Mouse (Mus musculus) ES-E14 (cell line): ENCODE results near the gene Dynlt1b. TPM values are rescaled to one million over a fixed set of nuclear protein-coding genes. Genes with fewer than 3 reads are reported as not detected.
A peak's percentile ranks its signal among the peaks of the same experiment; 100 is the strongest.
"Not testable (repeated sequence)": the region's sequence is repeated elsewhere in the genome, so short reads cannot be mapped to it uniquely, and the experiment has no call there.

Experiments used
- DNase-seq: peaks from one replicate; pipeline ENCODE4 v3.0.0-alpha.2; 2013; ENCODE audit warnings: low read depth, low spot score
- H3K27ac ChIP-seq: 2 replicates; pipeline ENCODE4 v1.5.1; 2012; ENCODE audit warnings: low read depth, mild to moderate bottlenecking, low read length, moderate library complexity, mixed read lengths; ENCODE audit not compliant: poor library complexity, insufficient read depth, severe bottlenecking
- H3K36me3 ChIP-seq: 2 replicates; pipeline ENCODE4 v1.6.1; 2012; ENCODE audit warnings: mild to moderate bottlenecking, low read length, moderate library complexity, mixed read lengths; ENCODE audit not compliant: control insufficient read depth, poor library complexity, insufficient read depth, severe bottlenecking
- H3K4me1 ChIP-seq, 2 experiments: fragments of 150-350 bp in 1 of 2; sonication (generic) in 1 of 2; 2 replicates each; pipeline ENCODE4 v1.6.1; 2012; ENCODE audit warnings: low read length in 2 of 2, mild to moderate bottlenecking in 1 of 2, mixed read lengths in 1 of 2; ENCODE audit not compliant: control insufficient read depth in 2 of 2, insufficient read depth in 2 of 2, poor library complexity in 1 of 2
- H3K4me3 ChIP-seq, 2 experiments: fragments of 150-350 bp in 1 of 2; sonication (generic) in 1 of 2; 2 replicates each; pipeline ENCODE4 v1.5.1; 2012; ENCODE audit warnings: low read length in 2 of 2, low read depth in 1 of 2, mild to moderate bottlenecking in 1 of 2, mixed read lengths in 1 of 2; ENCODE audit not compliant: insufficient read depth in 1 of 2, poor library complexity in 1 of 2, severe bottlenecking in 1 of 2
- H3K9ac ChIP-seq: 2 replicates; pipeline ENCODE4 v1.6.1; 2012; ENCODE audit warnings: low read depth, mild to moderate bottlenecking, low read length, mixed read lengths; ENCODE audit not compliant: poor library complexity, insufficient read depth, severe bottlenecking
- H3K9me3 ChIP-seq: fragments of 150-350 bp; sonication (generic); 2 replicates; pipeline ENCODE4 v1.6.1; 2012; ENCODE audit warnings: low read depth, mild to moderate bottlenecking, low read length; ENCODE audit not compliant: control insufficient read depth, insufficient read depth
- in situ Hi-C, 2 experiments: fragments of 600-800 bp; cut with MboI; formaldehyde crosslinking; loops; one replicate each; pipeline ENCODE4 v1.15.1; 2025; ENCODE audit warnings: low sequenced_read_pairs in 2 of 2, inconsistent platforms in 1 of 2; ENCODE audit not compliant: unreplicated experiment in 2 of 2
- total RNA-seq: library from RNA; depleted of rRNA; stranded (reverse); fragments of 300-350 nt; gene quantifications from 2 replicates; pipeline ENCODE4 v1.2.3, GENCODE M21; 2012

The Dynlt1b gene
- total RNA-seq, 1 experiment = 557 TPM

DNA sequence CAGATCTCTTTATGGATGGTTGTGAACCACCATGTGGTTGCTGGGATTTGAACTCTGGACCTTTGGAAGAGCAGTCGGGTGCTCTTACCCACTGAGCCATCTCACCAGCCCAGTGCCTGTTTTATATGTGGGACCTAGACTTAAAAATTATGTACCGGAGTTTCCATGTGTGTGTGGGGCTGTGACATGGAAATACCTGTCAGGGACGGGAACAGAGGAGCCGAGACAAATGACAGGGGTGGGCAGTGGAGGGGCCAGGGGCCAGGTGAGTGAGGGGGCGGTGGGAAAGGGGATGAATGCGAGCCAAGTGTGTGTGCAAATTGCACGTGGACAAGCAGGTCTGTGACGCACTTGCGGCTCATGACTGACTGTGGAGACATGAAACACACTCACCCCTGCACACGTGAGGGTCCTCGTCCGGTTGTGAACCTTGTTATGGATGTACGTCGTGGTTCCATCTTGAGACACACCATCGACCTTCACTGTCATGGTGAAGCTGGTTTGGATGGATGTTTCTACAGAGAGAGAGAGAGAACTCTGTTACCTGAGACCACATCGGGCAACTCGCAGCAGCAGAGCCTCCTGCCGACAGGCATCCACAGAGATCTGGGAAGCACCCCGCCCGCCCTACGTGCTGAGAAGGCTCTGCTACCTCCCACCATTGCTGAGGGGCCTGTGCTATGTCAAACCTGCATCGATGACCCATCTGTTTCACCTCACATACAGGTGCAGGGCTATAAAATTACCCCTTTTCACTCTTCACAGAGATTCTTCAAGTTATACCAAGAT, 26.9 kb downstream of the Dynlt1b start:
- in situ Hi-C loops, H3K9me3 ChIP-seq, DNase-seq, H3K4me1 ChIP-seq, H3K27ac ChIP-seq, H3K9ac ChIP-seq, H3K4me3 ChIP-seq: not testable (repeated sequence)
- peaks cover 17% of the 10 kb centered on the region for H3K36me3 ChIP-seq

GRCm38 (mm10) chr17:6461083-6461595, 31.2 kb downstream of the Dynlt1b start:
- in situ Hi-C loops, DNase-seq, H3K4me3 ChIP-seq, H3K4me1 ChIP-seq, H3K9ac ChIP-seq, H3K36me3 ChIP-seq, H3K9me3 ChIP-seq, H3K27ac ChIP-seq: not testable (repeated sequence)

- H3K27ac ChIP-seq, H3K4me3 ChIP-seq, H3K4me1 ChIP-seq, H3K36me3 ChIP-seq, H3K9me3 ChIP-seq, H3K9ac ChIP-seq, DNase-seq, in situ Hi-C loops: not testable (repeated sequence)
Measured at GRCm38 (mm10) chr17:6465735-6466134, 35.8 kb downstream of the Dynlt1b start.

DNA sequence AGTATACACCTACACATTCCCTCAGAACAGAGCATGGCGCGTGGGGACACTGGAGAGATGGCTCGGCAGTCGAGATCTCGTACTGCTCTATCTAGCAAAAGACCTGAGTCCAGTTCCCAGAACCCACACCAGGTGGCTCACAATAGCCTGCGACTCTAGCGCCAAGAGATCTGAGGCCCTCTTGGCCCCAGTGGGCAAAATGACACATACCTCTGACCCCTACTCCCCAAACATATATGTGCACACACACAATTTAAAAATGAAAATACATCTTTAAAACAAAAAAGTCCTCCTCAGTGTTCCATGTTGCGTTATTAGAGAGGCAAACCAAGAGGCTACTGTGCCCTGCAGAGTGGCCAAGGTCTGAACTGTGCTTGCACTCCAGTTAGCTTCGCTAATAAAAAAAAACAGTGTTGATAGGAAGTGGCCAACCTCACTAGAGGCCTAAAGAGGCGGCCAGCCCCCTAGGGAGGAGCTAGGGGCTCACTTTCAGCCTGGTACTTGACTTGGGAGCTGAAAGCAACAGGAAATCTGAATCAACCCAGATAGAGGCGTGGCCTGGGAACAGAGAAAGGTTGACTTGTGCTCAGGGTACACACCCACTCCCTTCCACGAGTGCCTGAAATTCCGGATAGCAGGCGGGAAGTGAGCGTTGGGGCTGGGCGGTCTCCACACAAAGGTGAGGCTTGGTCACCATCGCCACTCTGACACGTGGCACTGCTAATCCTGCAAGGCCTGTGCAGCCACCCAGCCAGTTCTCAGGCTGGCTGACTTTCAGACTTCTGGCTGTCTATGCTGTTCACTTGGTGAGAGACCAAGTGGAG, 37.9 kb downstream of the Dynlt1b start:
- H3K9ac ChIP-seq = 0 out of 2 replicates have a peak overlapping the region, but pooled peaks have one; percentile 5
- H3K36me3 ChIP-seq, H3K9me3 ChIP-seq, H3K4me3 ChIP-seq, H3K27ac ChIP-seq, in situ Hi-C loops, H3K4me1 ChIP-seq: not testable (repeated sequence)
- DNase-seq = peak; percentile 74

DNA sequence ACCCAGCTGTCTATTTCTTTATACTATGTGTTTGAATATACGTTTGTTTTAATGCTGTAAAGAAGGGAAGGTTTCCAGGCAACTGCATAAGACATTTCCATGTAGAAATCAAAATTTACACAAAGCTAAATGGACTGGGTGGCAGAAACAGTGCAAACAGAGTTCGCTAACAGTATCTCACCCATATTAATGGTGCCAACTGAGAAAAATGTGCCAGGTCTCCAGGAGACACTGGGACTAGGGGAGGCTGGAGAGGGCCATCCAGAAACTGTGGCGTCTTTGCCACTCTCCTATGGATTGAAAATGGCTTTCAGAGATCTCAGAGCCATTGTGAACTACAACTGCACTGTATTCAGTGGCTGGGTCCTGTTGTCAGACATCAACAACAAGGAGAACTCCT, 40.1 kb downstream of the Dynlt1b start:
- H3K9ac ChIP-seq, H3K36me3 ChIP-seq, DNase-seq, H3K4me3 ChIP-seq, H3K9me3 ChIP-seq, H3K4me1 ChIP-seq, in situ Hi-C loops, H3K27ac ChIP-seq: not testable (repeated sequence)

GRCm38 (mm10) chr17:6470671-6471070, 40.8 kb downstream of the Dynlt1b start:
- H3K36me3 ChIP-seq, DNase-seq, H3K4me3 ChIP-seq, H3K9ac ChIP-seq, H3K4me1 ChIP-seq, H3K27ac ChIP-seq, H3K9me3 ChIP-seq, in situ Hi-C loops: not testable (repeated sequence)

- H3K9me3 ChIP-seq, H3K36me3 ChIP-seq, H3K27ac ChIP-seq, DNase-seq, in situ Hi-C loops, H3K4me3 ChIP-seq, H3K9ac ChIP-seq, H3K4me1 ChIP-seq: not testable (repeated sequence)
Measured at GRCm38 (mm10) chr17:6475270-6475669, 45.4 kb downstream of the Dynlt1b start.

GRCm38 (mm10) chr17:6475913-6476312, 46.0 kb downstream of the Dynlt1b start:
- DNase-seq, in situ Hi-C loops, H3K9me3 ChIP-seq, H3K36me3 ChIP-seq, H3K27ac ChIP-seq, H3K4me1 ChIP-seq: not testable (repeated sequence)
- Histone ChIP-seq H3K9ac (peak overlapping the region; percentile 73; the same call in 1 of the 2 replicates), H3K4me3 (peak overlapping the region; percentile 71 to 85; a peak in 3 of 4 replicates)
